Mouse (Mus musculus): ENCODE data around the gene Gm13278. TPM values are rescaled to one million over a fixed set of nuclear protein-coding genes. Genes with fewer than 3 reads are reported as not detected.
"Not testable (repeated sequence)": the region's sequence is repeated elsewhere in the genome, so short reads cannot be mapped to it uniquely, and the experiment has no call there.

Gene Gm13278
- total and polyA plus RNA-seq, 2 experiments from 2014 or later: not detected

- Histone ChIP-seq H3K9ac (replicated peaks; ENCODE audit: low read depth, low read length) (peak overlapping the region; percentile 61; the same call in 1 of the 2 replicates), H3K4me3 (ENCODE audit: low read depth, low read length) (peak overlapping the region; percentile 52), H3K27ac (ENCODE audit: low read depth) (peak overlapping the region; percentile 89), H3K4me2 (ENCODE audit: low read depth, low read length) (peak overlapping the region; percentile 58)
- TF ChIP-seq CTCF (IDR thresholded peaks at IDR 0.05; ENCODE audit: low read depth): peak; percentile 60
- H3K36me3 ChIP-seq (replicated peaks; ENCODE audit: control insufficient read depth, insufficient read depth, low read length); H3K27me3 ChIP-seq (ENCODE audit: control insufficient read depth, insufficient read depth, low read length); H3K4me1 ChIP-seq (ENCODE audit: control insufficient read depth, insufficient read depth); H3K9me3 ChIP-seq (replicated peaks; ENCODE audit: control insufficient read depth, low read length): not testable (repeated sequence)
- peak; percentile 89 for DNase-seq (ENCODE audit: low spot score)
- under 1% methylated on average over 18 of the region's 21 CpGs for WGBS
- peak; percentile 100 for ATAC-seq (ENCODE audit: insufficient read depth, low read depth)
These were observed 33.7 kb upstream of the Gm13278 start for GRCm38 (mm10) chr4:88757628-88758031.

GRCm38 (mm10) chr4:88758751-88759150 is 32.6 kb upstream of the Gm13278 start:
- H3K36me3 ChIP-seq (replicated peaks; ENCODE audit: control insufficient read depth, insufficient read depth, low read length); H3K27ac ChIP-seq (ENCODE audit: low read depth); DNase-seq (ENCODE audit: low spot score); H3K9ac ChIP-seq (replicated peaks; ENCODE audit: low read depth, low read length); H3K4me2 ChIP-seq (ENCODE audit: low read depth, low read length); H3K27me3 ChIP-seq (ENCODE audit: control insufficient read depth, insufficient read depth, low read length); ATAC-seq (ENCODE audit: insufficient read depth, low read depth); H3K4me1 ChIP-seq (ENCODE audit: control insufficient read depth, insufficient read depth); H3K4me3 ChIP-seq (ENCODE audit: low read depth, low read length); H3K9me3 ChIP-seq (replicated peaks; ENCODE audit: control insufficient read depth, low read length): not testable (repeated sequence)
- WGBS: 72% methylated on average over 9 of the region's 9 CpGs

- not testable (repeated sequence) for H3K4me1 ChIP-seq (ENCODE audit: control insufficient read depth, insufficient read depth); H3K27me3 ChIP-seq (ENCODE audit: control insufficient read depth, insufficient read depth, low read length); H3K9me3 ChIP-seq (replicated peaks; ENCODE audit: control insufficient read depth, low read length); DNase-seq (ENCODE audit: low spot score); H3K9ac ChIP-seq (replicated peaks; ENCODE audit: low read depth, low read length); H3K36me3 ChIP-seq (replicated peaks; ENCODE audit: control insufficient read depth, insufficient read depth, low read length); ATAC-seq (ENCODE audit: insufficient read depth, low read depth)
- Histone ChIP-seq H3K4me3 (ENCODE audit: low read depth, low read length) (peak within 1 kb of the TSS; percentile 37), H3K27ac (ENCODE audit: low read depth) (peak within 1 kb of the TSS; percentile 78; the same call in 1 of the 2 replicates), H3K4me2 (ENCODE audit: low read depth, low read length) (peak within 1 kb of the TSS; percentile 37)
- WGBS: 30% methylated on average over 6 of the region's 14 CpGs
These were observed 31.6 kb upstream of the Gm13278 start, which contains the start of gene Gm13283 for GRCm38 (mm10) chr4:88759610-88760268. Gene Gm13283, plus strand, starts transcription at chr4:88760119.

- Histone ChIP-seq H3K27ac (ENCODE audit: low read depth) (peak overlapping the region; percentile 78; the same call in 1 of the 2 replicates), H3K4me3 (ENCODE audit: low read depth, low read length) (peak overlapping the region; percentile 37), H3K4me2 (ENCODE audit: low read depth, low read length) (peak overlapping the region; percentile 37)
- H3K4me1 ChIP-seq (ENCODE audit: control insufficient read depth, insufficient read depth); ATAC-seq (ENCODE audit: insufficient read depth, low read depth); H3K27me3 ChIP-seq (ENCODE audit: control insufficient read depth, insufficient read depth, low read length); H3K36me3 ChIP-seq (replicated peaks; ENCODE audit: control insufficient read depth, insufficient read depth, low read length); H3K9ac ChIP-seq (replicated peaks; ENCODE audit: low read depth, low read length); H3K9me3 ChIP-seq (replicated peaks; ENCODE audit: control insufficient read depth, low read length): not testable (repeated sequence)
- peak; percentile 66 for TF ChIP-seq CTCF (IDR thresholded peaks at IDR 0.05; ENCODE audit: low read depth)
- DNase-seq (ENCODE audit: low spot score): peak; percentile 83
- under 1% methylated on average over 23 of the region's 28 CpGs for WGBS
These were observed 30.9 kb upstream of the Gm13278 start for GRCm38 (mm10) chr4:88760431-88760830.

GRCm38 (mm10) chr4:88761776-88762175 is 29.6 kb upstream of the Gm13278 start:
- not testable (repeated sequence) for DNase-seq (ENCODE audit: low spot score)
- 63% methylated on average over 6 of the region's 8 CpGs for WGBS

GRCm38 (mm10) chr4:88762341-88762740 is 29.0 kb upstream of the Gm13278 start:
- H3K4me1 ChIP-seq (ENCODE audit: control insufficient read depth, insufficient read depth); H3K9me3 ChIP-seq (replicated peaks; ENCODE audit: control insufficient read depth, low read length); DNase-seq (ENCODE audit: low spot score); H3K4me3 ChIP-seq (ENCODE audit: low read depth, low read length); H3K27ac ChIP-seq (ENCODE audit: low read depth); H3K27me3 ChIP-seq (ENCODE audit: control insufficient read depth, insufficient read depth, low read length); H3K4me2 ChIP-seq (ENCODE audit: low read depth, low read length); ATAC-seq (ENCODE audit: insufficient read depth, low read depth); H3K9ac ChIP-seq (replicated peaks; ENCODE audit: low read depth, low read length); H3K36me3 ChIP-seq (replicated peaks; ENCODE audit: control insufficient read depth, insufficient read depth, low read length): not testable (repeated sequence)
- 45% methylated on average over 8 of the region's 9 CpGs for WGBS

More at GRCm38 (mm10) chr4:88761776-88762175, 29.6 kb upstream of the Gm13278 start:
- ATAC-seq (ENCODE audit: insufficient read depth, low read depth); H3K27me3 ChIP-seq (ENCODE audit: control insufficient read depth, insufficient read depth, low read length); H3K27ac ChIP-seq (ENCODE audit: low read depth); H3K4me1 ChIP-seq (ENCODE audit: control insufficient read depth, insufficient read depth); H3K9ac ChIP-seq (replicated peaks; ENCODE audit: low read depth, low read length); H3K4me3 ChIP-seq (ENCODE audit: low read depth, low read length); H3K36me3 ChIP-seq (replicated peaks; ENCODE audit: control insufficient read depth, insufficient read depth, low read length); H3K9me3 ChIP-seq (replicated peaks; ENCODE audit: control insufficient read depth, low read length); H3K4me2 ChIP-seq (ENCODE audit: low read depth, low read length): not testable (repeated sequence)

All from heart, postnatal 0 days (tissue).